Mouse (Mus musculus): ENCODE measurements around the gene H2afj. TPM values are rescaled to one million over a fixed set of nuclear protein-coding genes. Genes with fewer than 3 reads are reported as not detected.

H2afj gene
- polyA plus RNA-seq, 1 experiment: 135 TPM

DNA sequence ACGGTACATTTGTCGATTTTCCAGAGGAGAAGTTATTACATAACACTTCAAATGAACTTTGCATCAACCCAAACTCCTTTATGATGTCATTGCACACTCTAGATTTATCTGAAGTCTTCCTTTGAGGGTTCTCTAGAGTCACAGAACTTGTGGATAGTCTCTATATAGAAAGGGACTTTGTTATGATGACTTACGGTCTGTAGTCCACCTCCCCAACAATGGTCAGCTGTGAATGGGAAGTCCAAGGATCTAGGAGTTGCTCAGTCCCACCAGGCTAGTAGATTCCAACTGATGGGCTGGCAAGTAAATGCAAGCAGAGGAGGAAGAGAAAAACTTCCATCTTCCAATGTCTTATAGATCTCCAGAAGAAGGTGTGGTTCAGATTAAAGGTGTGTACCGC is 20.6 kb downstream of the H2afj start:
- Histone ChIP-seq H3K27ac (ENCODE audit: insufficient read depth, low read length) (no peak overlapping the region), H3K4me3 (ENCODE audit: insufficient read depth, low read length) (peak overlapping the region; percentile 62; the same call in 1 of the 2 replicates), H3K4me1 (ENCODE audit: control insufficient read depth, insufficient read depth, low read length) (no peaks in the 10 kb centered on the region)
- TF ChIP-seq POLR2A (IDR thresholded peaks at IDR 0.05; ENCODE audit: extremely low read depth, insufficient read depth, low read length) (no peak), CTCF (IDR thresholded peaks at IDR 0.05; ENCODE audit: extremely low read depth, insufficient read depth, low read length) (no peak)

DNA sequence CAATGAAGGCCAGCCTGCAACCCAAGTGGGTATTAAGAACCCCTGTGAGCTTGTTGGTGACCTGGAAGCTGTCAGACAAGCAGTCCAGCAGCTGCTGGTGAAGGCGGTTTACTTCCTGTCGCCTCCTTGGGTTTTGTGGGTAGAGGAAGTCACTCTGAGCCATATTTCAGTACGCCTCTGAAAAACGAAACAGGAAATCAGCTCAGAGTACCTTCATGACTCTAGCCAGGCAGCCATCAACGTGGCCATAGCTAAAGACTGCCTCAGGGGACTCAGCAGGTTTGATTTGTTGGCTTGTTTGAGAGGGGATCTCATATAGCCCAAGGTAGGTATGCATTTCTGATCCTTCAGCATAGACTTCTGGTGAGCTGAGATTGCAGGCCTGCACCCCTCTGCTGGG is 23.7 kb downstream of the H2afj start:
- H3K4me3 ChIP-seq (ENCODE audit: insufficient read depth, low read length): no peak overlapping the region
- TF ChIP-seq POLR2A (IDR thresholded peaks at IDR 0.05; ENCODE audit: extremely low read depth, insufficient read depth, low read length) (no peak), CTCF (IDR thresholded peaks at IDR 0.05; ENCODE audit: extremely low read depth, insufficient read depth, low read length) (no peak)
- H3K4me1 ChIP-seq (ENCODE audit: control insufficient read depth, insufficient read depth, low read length): no peaks in the 10 kb centered on the region; the same call in 1 of the 2 replicates
- H3K27ac ChIP-seq (ENCODE audit: insufficient read depth, low read length): no peak overlapping the region

DNA sequence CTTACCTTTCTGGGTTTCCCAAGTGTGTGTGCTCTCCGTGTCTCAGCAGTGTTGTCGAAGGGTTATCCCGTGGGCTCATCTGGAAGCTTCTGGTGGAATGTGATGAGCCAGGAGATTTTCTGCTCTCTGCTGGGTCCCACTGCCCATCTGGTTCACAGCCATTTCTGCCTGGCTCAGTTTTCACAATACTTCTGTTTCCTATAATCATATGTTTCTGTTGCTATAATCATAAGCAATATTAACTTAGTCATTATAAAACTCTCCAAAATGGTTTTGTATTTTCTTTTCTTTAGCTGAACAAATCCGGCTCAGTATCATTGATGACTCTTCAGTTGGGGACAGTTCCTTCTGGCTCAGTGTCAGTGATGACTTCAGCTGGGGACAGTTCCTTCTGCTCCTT is 27.3 kb downstream of the H2afj start, which contains the start of gene Smco3:
Gene Smco3 (minus strand): TSS at position 101 of the 400 bp plus-strand sequence.
- Histone ChIP-seq H3K4me1 (ENCODE audit: control insufficient read depth, insufficient read depth, low read length) (no peaks in the 10 kb centered on the region; the same call in 1 of the 2 replicates), H3K4me3 (ENCODE audit: insufficient read depth, low read length) (peak within 1 kb of the TSS; percentile 29), H3K27ac (ENCODE audit: insufficient read depth, low read length) (peak within 1 kb of the TSS; percentile 59; the same call in 1 of the 2 replicates)
- TF ChIP-seq POLR2A (IDR thresholded peaks at IDR 0.05; ENCODE audit: extremely low read depth, insufficient read depth, low read length) (no peak), CTCF (IDR thresholded peaks at IDR 0.05; ENCODE audit: extremely low read depth, insufficient read depth, low read length) (no peak)

DNA sequence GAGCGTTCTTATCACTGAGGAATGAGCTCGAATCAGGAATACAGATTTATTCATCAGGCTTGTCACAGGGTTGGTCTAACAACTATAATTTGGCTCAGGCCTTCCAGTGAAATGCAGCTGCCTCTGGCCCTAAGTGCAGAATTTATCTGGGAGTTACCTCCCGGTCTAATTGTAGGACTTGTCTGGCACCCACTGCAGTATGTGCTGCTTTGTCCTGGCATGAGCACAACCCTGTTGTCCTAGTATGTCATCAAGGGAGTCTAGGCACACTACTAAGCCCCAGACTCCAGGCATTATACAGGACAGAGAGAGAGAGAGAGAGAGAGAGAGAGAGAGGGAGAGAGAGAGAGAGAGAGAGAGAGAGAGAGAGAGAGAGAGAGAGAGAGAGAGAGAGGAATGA is 29.3 kb downstream of the H2afj start:
- Histone ChIP-seq H3K4me1 (ENCODE audit: control insufficient read depth, insufficient read depth, low read length) (no peaks in the 10 kb centered on the region; the same call in 1 of the 2 replicates), H3K27ac (ENCODE audit: insufficient read depth, low read length) (no peak overlapping the region), H3K4me3 (ENCODE audit: insufficient read depth, low read length) (no peak overlapping the region)
- TF ChIP-seq CTCF (IDR thresholded peaks at IDR 0.05; ENCODE audit: extremely low read depth, insufficient read depth, low read length) (no peak), POLR2A (IDR thresholded peaks at IDR 0.05; ENCODE audit: extremely low read depth, insufficient read depth, low read length) (no peak)

DNA sequence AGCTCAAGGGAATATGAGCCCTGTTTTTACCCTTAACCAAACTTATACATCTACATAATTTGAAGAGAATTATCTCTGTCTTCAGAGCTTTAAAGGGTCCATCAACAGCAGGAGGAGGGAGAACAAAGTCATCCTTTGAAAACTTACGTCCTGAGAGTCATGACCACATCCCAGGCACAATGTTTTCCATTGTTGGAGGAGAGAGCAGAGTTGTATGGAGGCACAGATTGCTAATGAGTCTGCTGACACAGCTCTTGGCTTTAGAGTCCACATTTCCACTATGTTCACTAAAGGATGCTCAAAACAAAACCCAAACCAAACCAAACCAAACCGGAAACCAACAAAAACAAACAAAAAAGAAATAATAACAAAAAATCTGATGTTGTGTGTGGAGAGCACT is 36.9 kb downstream of the H2afj start:
- TF ChIP-seq CTCF (IDR thresholded peaks at IDR 0.05; ENCODE audit: extremely low read depth, insufficient read depth, low read length) (no peak), POLR2A (IDR thresholded peaks at IDR 0.05; ENCODE audit: extremely low read depth, insufficient read depth, low read length) (no peak)
- Histone ChIP-seq H3K27ac (ENCODE audit: insufficient read depth, low read length) (0 out of 2 replicates have a peak overlapping the region, but pooled peaks have one; percentile 90), H3K4me3 (ENCODE audit: insufficient read depth, low read length) (no peak overlapping the region), H3K4me1 (ENCODE audit: control insufficient read depth, insufficient read depth, low read length) (no peaks in the 10 kb centered on the region)

DNA sequence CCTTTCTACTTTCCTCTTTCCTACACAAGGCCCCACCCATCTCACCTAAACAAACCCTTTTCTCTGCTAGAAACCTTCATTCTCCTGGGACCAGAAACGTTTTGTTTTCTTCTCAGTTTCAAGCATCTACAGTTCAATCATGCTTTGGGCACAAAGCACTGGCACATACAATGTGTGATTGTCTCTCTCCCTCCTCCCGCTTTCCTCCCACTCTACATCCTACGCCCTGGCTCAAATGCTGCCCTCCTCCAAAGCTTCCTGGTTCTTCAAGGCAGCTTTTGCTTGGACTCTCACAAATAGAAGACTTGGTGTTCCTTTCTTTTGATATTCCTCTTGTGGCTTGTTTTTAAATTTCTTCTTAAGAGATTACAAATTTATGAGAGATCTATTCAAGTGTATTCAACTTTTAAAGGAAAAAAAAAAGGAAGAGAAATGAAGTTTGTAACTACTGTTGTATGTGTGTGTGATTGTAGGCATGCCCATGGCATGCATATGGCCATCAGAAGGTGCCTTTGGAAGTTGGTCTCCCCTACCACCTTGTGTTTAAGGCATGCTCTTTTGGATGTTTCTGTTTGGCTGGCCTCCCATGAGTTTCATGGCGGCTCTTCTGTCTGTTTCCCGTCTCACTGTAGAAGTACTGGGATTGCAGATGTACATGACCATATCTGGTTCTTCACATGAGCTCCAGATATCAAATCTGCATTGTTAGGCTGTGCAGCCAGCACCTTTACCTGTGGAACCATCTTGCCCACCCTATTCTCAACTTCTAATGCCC is 37.8 kb downstream of the H2afj start:
- H3K4me1 ChIP-seq (ENCODE audit: control insufficient read depth, insufficient read depth, low read length): no peaks in the 10 kb centered on the region
- no peak overlapping the region for H3K4me3 ChIP-seq (ENCODE audit: insufficient read depth, low read length)
- H3K27ac ChIP-seq (ENCODE audit: insufficient read depth, low read length): peak overlapping the region; percentile 90
- TF ChIP-seq POLR2A (IDR thresholded peaks at IDR 0.05; ENCODE audit: extremely low read depth, insufficient read depth, low read length) (no peak), CTCF (IDR thresholded peaks at IDR 0.05; ENCODE audit: extremely low read depth, insufficient read depth, low read length) (no peak)

DNA sequence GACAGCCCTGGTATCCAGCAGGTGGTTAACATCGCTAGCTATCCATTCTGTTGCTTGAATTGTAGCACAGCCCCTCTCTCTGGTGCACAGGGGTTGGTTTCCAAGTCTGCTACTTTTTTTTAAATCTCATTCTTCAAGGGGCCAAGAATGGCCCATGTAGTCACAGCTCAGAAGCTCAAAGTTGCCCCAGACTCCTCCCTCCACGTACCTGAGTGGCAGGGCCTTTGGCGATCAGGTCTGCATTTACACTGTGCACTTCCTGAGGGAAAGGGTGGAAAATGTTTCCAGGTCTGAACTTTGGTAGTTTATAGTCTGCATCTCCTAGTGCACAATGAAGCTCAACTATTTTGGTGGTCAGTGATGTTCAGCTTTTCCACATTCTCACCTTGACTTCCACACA is 39.2 kb downstream of the H2afj start:
- no peak overlapping the region for H3K27ac ChIP-seq (ENCODE audit: insufficient read depth, low read length)
- TF ChIP-seq CTCF (IDR thresholded peaks at IDR 0.05; ENCODE audit: extremely low read depth, insufficient read depth, low read length) (no peak), POLR2A (IDR thresholded peaks at IDR 0.05; ENCODE audit: extremely low read depth, insufficient read depth, low read length) (no peak)
- no peak overlapping the region for H3K4me3 ChIP-seq (ENCODE audit: insufficient read depth, low read length)
- H3K4me1 ChIP-seq (ENCODE audit: control insufficient read depth, insufficient read depth, low read length): no peaks in the 10 kb centered on the region

DNA sequence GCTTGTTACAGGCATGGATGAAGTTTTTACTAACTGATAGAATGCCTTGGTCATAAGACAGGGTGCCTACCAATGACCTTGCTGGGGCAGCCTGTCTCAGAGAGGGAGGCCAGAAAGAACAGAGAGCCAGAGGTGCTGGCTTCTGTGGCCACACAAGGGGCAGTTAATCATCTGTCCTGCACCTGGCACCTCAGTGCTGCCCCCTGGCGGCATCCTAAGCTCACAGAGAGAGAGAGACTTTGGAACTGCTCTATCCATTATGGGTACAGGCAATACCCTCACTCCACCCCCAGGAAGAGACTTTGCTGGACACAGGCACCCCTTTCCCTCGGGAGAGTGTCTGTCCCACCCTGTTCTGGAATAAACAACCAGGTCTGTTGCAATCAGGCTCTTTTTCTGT is 39.7 kb downstream of the H2afj start:
- Histone ChIP-seq H3K4me3 (ENCODE audit: insufficient read depth, low read length) (no peak overlapping the region), H3K4me1 (ENCODE audit: control insufficient read depth, insufficient read depth, low read length) (no peaks in the 10 kb centered on the region), H3K27ac (ENCODE audit: insufficient read depth, low read length) (no peak overlapping the region)
- TF ChIP-seq POLR2A (IDR thresholded peaks at IDR 0.05; ENCODE audit: extremely low read depth, insufficient read depth, low read length) (no peak), CTCF (IDR thresholded peaks at IDR 0.05; ENCODE audit: extremely low read depth, insufficient read depth, low read length) (peak; percentile 44)

DNA sequence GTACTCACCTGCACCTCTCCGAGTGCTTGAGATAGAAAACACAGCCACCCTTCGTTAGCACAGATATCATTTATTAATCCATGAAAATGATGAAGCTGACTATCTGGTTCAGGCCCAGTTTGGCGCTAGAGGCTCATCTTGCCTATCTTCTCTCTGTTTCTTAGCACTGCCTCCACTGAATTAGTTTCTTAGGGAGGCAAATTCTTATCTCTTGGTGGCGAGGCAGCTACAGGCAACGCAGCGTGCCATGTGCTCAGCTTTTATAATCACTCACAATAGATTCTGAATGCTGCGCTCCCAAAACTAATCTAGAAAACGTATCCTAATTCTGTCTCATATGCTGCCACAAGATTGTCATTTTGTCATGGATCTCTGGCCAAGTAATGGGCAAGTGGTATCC is 40.4 kb downstream of the H2afj start:
- Histone ChIP-seq H3K27ac (ENCODE audit: insufficient read depth, low read length) (no peak overlapping the region), H3K4me3 (ENCODE audit: insufficient read depth, low read length) (no peak overlapping the region), H3K4me1 (ENCODE audit: control insufficient read depth, insufficient read depth, low read length) (no peaks in the 10 kb centered on the region)
- TF ChIP-seq CTCF (IDR thresholded peaks at IDR 0.05; ENCODE audit: extremely low read depth, insufficient read depth, low read length) (no peak), POLR2A (IDR thresholded peaks at IDR 0.05; ENCODE audit: extremely low read depth, insufficient read depth, low read length) (no peak)

DNA sequence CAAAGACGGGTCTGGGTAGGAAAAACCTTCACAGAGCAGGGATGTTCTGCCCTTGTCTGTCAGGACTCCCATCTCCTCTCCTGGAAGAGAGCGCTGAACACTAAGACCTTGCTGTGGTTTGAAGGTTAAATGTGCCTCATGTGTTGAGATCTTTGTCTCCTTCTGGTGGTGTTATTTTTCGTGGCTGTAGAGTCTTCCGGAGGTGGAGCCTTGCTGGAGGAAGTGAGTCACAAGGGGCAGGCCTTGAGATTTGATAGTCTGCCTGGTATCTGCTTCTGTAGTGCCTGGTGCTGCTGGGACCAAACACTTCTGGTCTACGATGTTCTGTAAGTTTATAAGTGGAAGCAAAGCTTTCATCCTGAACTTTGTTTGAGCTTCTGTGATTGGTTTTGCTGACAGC is 40.9 kb downstream of the H2afj start:
- Histone ChIP-seq H3K27ac (ENCODE audit: insufficient read depth, low read length) (no peak overlapping the region), H3K4me3 (ENCODE audit: insufficient read depth, low read length) (no peak overlapping the region), H3K4me1 (ENCODE audit: control insufficient read depth, insufficient read depth, low read length) (no peaks in the 10 kb centered on the region)
- TF ChIP-seq POLR2A (IDR thresholded peaks at IDR 0.05; ENCODE audit: extremely low read depth, insufficient read depth, low read length) (no peak), CTCF (IDR thresholded peaks at IDR 0.05; ENCODE audit: extremely low read depth, insufficient read depth, low read length) (no peak)
